Mouse (Mus musculus): ENCODE results near the gene Srgap1.

The Srgap1 gene

DNA sequence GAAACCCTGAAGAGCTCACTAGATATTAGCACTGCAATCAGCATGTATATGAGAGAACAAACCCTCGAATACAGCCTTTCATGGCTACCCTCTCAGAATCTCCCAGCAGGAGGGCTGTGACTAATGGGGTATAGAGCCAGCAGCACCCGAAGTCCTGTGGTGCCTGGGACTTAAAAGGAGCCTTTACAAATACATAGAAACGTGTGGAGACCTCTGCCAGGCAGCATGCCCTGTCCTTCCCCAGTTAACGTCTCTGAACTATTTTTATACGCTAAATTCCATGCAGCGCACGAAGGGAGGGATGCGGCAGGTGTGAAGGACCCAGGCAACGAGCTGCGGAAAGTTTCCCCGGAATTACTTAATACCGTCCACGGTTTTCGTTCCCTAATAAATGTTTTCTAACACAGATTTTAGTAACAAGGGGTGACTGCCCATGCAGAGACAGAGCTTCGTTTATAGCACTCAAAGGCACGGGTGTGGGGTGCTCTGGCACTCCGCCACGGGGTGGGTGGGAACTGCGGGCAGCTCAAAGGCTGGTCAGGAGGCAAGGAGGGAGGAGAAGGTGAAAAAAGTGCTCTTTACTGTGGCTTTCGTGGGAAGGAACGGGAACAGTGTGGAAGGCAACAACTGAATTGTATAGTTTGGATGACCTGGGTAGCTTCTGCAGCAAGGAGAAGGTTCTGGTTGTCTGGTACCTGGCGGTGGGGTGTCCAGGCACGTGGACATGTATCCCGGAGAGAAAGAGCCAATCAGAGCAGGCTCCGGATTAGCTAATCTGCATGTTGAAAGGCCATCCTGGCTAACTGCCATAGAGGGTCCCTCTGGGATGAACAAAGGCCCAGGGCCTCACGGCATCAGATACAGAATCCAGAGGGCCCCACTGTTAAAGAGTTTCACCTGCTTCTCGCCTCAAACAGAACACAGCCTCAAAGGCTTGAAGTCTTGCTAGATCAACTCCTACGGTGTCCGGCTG, 216.5 kb downstream of the Srgap1 start:
- in situ Hi-C loops (cut with MseI, MboI): loop anchor here in 1 of 2 experiments (10.0 kb wide), 1 partner anchor 224 kb away; no protein-coding TSS in a partner anchor

DNA sequence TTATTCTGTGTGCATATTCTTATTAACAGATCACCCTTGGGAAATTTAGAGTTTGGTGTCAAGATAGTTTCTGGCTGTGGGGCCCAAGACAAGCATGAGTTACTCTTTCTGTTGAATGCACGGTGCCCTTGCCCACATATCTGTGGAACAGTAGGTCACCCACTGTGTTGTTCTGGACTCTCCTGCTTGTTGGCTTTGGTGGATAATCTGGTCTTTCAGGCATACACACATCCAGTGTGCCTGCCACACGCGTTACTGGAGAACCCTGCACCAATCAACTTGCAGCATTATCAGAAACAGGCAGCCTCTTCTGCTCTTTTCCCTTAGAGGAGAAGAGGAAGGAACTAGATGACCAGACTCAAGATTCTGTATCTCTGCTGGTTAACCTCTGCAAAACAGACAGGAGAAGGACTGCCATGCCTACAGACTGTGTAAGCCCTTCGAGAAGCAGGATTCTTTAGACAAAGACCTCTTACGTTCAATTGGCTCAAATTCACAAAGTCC, 217.3 kb downstream of the Srgap1 start:
- in situ Hi-C loops (cut with MseI, MboI): loop anchor here in 1 of 2 experiments (10.0 kb wide), 1 partner anchor 225 kb away; no protein-coding TSS in a partner anchor

DNA sequence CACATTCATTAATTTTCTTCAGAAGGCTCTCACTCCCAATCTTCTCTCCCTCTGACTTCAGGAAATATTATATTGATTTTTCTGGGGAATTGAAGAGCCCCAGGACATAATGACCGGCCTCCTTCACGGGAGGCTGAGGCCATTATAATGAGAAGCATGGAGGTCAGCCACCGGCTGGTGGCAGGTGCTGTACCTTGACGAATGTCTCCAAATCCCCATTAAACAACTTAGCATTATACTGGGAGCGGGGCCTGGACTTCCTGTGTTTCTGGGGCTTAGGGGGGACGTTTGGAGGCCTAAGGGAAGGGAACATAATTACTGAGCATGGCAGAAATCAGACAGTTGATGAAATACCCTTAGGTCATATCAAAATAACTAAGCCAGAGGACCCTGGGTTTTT, 218.1 kb downstream of the Srgap1 start:
- in situ Hi-C loops (cut with MseI, MboI): no loop called here

DNA sequence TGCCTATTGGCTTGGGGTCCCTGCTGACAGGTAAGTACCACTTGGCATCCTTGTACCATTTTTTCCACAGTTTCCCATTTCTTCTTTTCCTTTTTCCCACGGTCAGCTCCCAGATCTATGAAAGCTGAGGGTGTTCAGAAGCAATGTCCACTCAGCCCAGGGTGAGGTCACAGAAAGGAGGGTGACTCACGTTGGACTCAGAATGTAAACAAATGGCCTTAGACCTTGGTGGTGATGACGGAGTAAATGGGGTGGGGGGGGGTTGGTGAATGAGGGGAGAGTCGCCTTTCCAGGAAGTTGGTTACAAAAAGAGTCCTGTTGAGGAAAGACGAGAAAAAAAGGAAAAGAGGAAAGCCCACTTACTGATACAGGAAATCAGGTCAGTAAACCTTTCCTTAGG, 224.4 kb downstream of the Srgap1 start:
- in situ Hi-C loops (cut with MseI, MboI): no loop called here

DNA sequence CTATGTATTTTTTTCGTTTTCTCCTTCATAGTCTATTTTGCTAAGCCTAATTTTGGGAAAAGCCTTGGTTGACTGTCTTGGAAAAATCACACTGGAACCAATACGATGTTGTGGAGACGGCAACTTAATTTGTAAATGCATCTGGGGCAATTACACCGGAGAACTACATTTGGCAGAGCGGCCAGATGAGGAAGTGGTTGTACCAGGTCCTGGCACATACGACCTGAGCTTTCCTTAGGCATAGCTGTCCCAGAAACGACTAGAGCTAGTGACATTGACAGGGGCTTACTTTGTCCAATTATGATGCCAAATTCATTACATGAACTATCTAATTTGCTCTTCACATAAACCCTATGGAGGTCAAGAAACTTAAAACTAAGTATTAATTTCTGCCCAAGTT, 226.3 kb downstream of the Srgap1 start:
- in situ Hi-C loops (cut with MseI, MboI): no loop called here

DNA sequence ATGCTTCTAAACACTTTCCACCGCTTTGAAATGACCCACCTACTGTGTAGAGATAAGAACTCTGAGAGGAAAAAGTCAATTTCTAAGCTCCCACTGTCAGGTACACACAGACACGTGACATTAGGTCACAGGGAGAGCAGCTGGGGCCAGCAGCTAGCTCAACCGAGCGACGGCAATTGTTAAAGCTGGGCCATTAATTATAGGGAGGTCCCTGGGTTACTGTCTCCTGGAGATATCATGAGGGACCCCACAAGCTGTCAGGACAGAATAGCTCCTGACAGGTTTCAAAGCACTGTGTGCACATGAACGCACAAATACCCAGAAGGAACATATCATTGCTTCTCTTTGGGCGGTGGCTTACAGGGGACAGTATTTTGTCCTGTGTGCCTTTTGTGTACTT, 229.1 kb downstream of the Srgap1 start:
- in situ Hi-C loops (cut with MseI, MboI): no loop called here

DNA sequence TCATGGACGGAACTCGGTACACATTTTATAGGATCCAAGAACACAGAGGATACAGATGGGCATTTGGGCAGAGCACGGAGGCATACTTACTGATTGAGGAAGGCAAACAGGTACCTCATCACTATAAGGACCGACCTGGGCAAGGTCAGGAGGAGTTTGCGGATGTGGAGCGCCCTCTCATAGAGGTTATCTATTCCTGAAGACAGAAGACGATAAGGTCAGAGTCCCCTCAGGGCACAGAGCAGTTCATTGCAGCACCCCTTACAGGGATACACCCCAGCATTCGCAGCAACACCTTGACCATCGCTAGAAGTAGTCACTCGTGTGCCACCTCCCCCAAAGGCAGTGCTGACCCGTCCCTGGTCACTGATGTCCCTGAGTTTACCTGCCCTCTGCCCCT, 239.3 kb downstream of the Srgap1 start:
- in situ Hi-C loops (cut with MseI, MboI): no loop called here

DNA sequence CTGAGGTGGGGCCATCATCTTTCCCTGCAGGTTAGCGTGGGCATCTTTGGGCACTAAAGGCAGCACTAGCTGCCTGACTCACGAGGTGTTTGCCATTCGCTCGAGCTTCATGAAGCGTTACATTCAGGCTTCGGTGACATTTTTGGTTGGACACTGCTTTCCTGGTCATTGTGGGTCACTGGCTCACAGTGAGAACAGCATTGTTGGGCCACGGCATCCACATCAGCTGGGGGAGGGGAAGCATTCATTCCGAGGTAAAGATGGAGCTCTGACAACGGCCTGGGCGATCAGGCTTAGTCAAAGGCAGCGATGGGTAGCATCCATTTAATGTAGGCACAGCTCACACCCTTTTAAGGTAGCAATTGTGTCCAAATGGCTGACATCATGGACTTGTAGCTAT, 240.3 kb downstream of the Srgap1 start:
- in situ Hi-C loops (cut with MseI, MboI): no loop called here

DNA sequence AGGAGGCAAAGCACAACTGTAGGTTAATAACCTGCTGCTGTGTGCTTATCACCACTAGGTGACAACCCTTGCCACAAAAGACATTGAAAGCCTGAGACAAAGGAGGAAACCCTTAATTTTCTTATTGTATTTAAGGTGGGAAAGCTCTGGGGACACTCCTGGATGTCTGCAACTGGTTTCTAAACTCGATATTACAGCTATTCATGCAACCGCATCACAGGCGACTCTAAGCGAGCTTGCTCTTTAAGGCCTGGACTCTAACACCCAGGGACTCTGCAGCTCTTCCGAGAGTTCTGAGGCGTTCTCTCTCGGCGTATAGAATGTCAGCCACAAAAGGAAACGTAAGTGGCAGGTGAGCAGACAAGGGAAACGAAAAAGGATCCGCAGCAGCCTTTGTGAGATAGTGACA, 241.2 kb downstream of the Srgap1 start:
- in situ Hi-C loops (cut with MseI, MboI): no loop called here

DNA sequence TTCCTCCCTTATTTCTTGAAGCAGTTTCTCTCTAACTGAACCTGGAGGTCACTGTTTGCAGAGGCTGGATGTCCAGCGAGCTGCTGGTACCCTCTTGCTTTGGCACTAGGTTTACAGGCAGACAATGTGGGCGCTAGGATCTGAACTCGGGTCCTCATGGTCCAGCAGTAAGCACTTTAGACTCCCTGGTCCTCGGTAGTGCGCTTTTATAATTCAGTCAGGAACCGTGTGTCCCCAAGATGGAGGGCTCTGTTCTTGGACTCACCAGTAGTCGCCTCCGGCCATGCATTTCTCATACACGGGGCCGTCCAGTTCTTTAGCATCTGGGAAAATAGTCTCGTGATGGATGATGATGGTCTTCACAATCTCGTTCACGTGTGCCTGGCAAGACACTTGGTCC, 242.6 kb downstream of the Srgap1 start:
- in situ Hi-C loops (cut with MseI, MboI): no loop called here

DNA sequence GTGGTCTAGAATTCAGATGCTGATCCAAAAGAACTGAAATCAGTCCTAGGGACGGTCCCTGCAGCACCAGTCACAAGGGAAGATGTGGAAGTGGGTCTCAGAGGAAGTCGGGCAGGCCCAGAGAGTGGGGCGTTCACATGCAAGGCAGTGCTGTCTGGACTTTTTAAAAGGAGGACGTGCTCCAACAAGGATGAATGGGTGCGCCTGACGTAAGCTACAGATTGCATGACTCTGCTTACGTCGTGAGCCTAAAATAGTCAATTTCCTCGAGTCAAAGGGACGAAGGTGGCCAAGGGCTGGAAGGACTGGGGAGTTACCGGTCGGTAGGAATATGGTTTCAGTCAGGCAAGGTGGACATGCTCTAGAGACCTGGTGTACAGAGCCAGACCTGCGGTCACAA, 247.1 kb downstream of the Srgap1 start:
- in situ Hi-C loops (cut with MseI, MboI): no loop called here

DNA sequence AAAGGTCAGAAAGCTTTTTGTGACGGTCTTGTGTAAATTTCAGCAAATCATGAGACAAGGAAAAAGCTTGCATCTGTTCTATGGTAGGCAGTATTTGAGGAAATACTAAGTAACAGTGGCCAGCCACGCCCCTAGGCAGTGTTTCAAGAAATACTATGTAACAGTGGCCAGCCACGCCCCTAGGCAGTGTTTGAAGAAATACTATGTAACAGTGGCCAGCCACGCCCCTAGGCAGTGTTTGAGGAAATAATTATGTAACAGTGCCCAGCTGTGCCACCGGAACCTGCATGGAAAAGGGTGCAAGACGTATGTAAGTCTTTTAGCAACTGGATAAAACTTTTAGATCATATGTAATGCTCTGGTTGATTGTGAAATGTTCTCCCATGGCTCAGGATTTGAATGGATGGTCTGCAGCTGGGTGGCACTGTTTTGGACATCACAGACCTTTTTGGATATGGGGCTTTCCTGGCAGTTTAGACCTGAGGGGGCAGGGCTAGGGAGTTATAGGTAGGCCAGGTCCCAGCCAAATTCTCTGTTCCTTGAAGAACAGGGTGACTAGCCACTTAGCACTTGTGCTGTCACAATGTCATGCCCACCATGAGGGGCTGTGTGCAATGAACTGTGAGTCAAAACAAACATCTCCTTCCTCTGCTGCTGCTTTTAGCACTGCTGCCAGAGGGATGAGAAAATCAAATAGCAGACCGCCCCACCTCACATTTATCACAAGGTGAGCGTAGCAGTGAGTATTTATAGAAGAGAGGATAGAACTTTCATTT, 250.9 kb downstream of the Srgap1 start:
- in situ Hi-C loops (cut with MseI, MboI): no loop called here

DNA sequence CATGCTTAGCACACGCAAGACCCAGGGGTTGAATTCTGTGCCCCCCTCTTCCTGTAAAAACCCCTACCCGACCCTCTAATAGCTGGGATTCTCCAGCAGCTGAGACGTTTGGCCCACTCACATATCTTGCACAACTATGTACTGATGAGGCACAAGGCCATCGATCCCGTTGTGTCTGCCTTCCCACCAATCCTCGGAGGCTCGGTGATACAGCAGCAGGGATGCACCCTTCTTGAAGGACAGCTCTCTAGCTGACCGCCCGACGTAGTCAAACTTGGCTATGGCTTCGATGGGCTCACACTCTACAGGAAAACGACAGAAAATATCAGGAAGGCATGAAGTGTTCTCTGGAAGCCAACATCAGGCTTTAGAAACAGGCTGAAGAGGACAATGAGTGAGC, 252.6 kb downstream of the Srgap1 start:
- in situ Hi-C loops (cut with MseI, MboI): no loop called here

DNA sequence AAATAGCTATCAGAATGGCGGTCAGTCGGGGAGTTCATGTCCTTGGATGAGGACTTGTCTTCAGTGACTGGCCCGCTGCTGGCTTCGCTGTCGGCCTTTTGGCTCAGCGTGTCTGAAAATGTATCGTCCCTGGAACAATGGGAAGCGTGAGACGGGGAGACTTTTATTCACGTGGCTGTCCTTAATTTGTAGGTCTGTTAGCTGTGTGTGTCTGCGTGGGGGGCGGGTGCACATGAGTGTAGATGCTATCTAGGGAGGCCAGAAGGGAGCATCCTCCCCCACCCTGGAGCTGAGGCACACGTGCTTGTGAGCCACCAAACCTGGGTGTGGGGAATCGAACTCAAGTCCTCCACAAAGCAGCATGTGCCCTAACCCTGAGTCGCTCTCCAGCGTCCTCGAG, 254.5 kb downstream of the Srgap1 start:
- in situ Hi-C loops (cut with MseI, MboI): no loop called here

DNA sequence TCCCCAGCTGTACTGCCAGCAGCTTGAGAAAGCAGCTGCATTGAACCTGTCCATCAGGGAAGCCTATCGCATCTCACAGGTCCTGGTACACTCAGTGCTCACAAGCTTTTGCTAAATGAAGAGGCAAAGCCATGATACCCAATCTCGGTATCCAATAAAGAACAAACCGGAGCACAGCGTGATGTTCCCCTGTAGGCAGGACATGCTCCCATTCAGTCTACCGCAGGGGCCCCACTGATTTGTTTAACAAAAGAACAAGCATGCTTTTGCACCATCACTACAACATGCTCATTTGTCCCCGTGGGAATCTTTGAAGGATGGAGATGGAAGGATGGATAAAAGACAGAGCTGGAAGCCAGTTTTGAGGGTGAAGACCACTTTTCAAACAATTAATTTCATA, 257.0 kb downstream of the Srgap1 start:
- in situ Hi-C loops (cut with MseI, MboI): no loop called here

DNA sequence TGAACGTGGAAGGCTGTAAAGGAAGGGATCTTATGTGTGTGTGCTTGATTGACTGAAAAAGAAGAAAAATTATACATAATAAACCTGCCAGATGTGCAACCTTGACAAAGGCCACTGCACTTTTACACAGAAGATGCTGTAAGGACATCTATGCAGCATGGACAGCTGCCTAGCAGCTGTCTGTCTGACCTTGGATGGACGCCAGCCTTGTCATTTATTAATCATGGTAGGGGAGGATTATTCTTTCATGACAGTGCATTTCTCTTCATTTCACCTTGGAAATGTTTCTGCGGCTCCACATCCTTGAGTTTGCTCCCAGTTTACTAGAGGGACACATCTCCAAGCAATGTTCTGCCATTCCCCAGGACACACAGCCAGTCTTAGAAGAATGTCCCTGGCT, 258.6 kb downstream of the Srgap1 start:
- in situ Hi-C loops (cut with MseI, MboI): no loop called here

DNA sequence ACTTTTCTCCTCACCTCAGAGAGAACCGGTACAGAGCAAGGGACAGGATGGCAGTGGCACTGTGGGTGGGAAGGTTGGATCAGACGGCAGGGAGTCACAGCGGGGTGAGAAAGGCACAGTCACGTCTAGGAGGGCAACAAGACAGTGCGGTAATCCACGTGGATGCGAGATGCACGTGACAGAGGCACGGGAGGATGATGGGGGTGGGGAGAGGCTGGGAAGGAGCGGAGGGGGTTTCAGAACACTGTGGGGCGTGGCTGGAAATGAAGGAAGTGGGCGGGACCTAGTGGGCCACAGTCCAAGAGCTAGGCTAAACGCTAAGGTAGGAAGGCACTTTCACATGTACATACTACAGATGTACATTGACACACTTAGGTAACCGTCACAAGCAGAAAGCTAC, 266.0 kb downstream of the Srgap1 start:
- in situ Hi-C loops (cut with MseI, MboI): no loop called here

DNA sequence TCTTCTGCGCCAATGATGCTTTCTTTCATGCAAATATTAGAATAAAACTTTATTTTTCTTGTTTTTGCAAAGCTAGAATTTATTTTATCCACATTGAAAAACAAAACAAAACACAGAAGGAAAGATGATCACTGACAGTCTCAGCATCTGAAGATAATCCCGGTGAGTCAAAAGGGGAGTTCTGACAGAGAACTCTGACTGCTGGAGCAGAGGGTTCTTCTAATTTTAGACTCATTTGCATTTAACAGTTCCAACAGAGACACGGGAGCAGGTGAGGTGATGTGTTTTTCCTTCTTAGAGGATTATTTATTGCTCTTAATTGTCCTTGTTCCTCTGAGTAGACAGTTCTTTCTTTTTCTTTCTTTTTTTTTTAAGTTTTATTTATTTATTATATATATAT, 271.1 kb downstream of the Srgap1 start:
- in situ Hi-C loops (cut with MseI, MboI): loop anchor here in 1 of 2 experiments (10.0 kb wide), 1 partner anchor 279 kb away; no protein-coding TSS in a partner anchor

DNA sequence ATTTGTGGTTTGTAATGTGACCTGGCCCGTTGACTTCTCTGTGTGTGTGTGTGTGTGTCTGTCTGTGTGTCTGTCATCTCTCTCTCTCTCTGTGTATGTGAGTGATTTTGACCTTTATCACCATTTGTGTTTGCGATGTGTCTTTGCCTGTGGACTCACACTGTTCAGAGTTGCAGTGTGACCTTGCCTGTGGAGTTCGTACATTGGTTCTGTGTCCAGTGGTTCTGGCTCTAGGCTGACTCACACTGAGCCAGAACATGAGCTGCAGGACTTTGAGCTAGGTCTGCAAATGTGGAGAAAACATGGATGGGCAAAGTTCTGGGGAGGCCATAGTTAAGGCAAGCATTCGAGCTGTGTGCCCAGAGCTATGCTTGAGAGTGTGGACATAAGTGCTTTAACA, 273.3 kb downstream of the Srgap1 start:
- in situ Hi-C loops (cut with MseI, MboI): loop anchor here (5.0 to 10.0 kb wide), 2 partner anchors 278 to 281 kb away; no protein-coding TSS in a partner anchor

DNA sequence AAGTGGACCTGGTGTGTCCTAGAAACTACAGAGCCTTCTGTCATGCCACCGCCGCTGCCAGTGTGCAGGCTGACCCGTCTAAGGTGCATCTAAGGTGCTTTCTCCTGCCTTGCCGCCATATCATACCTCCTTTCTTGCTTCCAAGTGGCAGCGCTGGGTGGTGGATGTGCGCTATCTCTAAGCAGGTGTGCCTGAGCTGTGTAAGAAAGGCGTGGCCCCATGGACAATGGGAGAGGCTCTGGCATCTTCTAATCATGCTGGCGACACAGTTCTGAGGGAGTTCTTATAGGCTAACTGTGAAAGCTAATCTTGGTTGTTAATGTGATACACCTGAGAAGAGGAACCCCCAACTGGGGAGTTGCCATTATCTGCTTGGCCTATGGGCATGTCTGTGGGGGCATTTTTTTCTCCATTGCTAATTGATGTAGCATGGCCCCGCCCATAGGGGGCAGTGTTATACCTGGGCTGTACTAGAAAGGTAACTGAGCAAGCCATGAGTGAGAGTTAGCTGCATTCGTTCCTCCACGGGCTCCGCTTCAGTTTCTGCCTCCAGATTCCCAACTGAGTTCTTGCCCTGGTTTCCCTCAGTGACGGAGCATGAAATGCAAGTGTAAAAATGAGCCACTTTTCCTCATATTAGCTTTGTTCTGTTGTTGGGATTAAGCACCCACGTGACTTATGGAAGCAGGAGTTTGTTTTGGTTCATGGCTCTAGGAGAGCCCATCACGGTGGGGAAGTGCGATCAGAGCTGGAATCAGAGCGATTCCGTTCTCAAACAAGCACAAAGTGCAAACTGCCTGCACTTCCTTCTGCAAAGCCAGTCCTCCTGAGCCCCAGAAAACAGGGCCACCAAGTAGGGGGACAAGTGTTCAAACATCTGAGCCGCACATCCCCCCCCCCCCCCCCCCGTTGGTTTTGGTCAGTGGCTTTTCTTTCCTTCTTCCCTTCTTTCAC, 276.2 kb downstream of the Srgap1 start:
- in situ Hi-C loops (cut with MseI, MboI): loop anchor here (5.0 to 10.0 kb wide), 2 partner anchors 281 to 284 kb away; no protein-coding TSS in a partner anchor

DNA sequence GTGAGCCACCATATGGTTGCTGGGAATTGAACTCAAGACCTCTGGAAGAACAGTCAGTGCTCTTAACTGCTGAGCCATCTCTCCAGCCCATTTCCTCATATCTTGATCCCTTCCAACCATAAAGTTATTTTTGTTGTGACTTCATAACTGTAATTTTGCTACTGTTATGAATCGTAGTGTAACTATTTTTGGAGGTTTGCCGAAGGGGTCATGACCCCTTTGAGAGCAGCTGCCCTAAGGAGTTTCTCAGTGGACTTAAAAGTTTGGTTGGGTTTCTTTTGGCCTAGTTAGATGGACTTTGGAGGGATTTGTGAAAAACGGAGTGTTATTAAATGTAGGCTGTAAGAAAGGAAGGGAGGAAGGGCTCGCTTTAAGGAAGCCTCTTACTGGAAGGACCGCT, 277.4 kb downstream of the Srgap1 start:
- in situ Hi-C loops (cut with MseI, MboI): loop anchor here (5.0 to 10.0 kb wide), 2 partner anchors 283 to 285 kb away; no protein-coding TSS in a partner anchor

All from mouse trophoblast stem cell (cell line).